Mouse (Mus musculus): ENCODE data around the gene Zswim7.

GRCm38 (mm10) chr11:62323659-62324058 is 42.5 kb upstream of the Zswim7 start:
- no peak for TF ChIP-seq CTCF (conservative IDR thresholded peaks at IDR 0.05; ENCODE audit: insufficient read depth, insufficient read length, low read depth, low read length)
- TF ChIP-seq POLR2A (IDR thresholded peaks at IDR 0.05; ENCODE audit: low read depth, low read length) = no peak
